Mouse (Mus musculus) brain, embryonic 14.5 days (tissue): ENCODE data around the gene Xrra1.

ENCODE experiments used
- CTCF ChIP-seq: fragments of 200-500 bp; IDR thresholded peaks from 2 replicates; pipeline ENCODE4 v1.5.1; 2012; ENCODE audit warnings: inconsistent platforms, mild to moderate bottlenecking, moderate library complexity, borderline replicate concordance; ENCODE audit not compliant: insufficient read depth, insufficient read length; ENCODE audit errors: extremely low read depth
- POLR2A ChIP-seq: fragments of 200-500 bp; IDR thresholded peaks from 2 replicates; pipeline ENCODE4 v1.6.1; 2012; ENCODE audit warnings: mild to moderate bottlenecking, inconsistent platforms, borderline replicate concordance; ENCODE audit not compliant: poor library complexity, insufficient read depth, insufficient read length, severe bottlenecking; ENCODE audit errors: extremely low read depth

DNA sequence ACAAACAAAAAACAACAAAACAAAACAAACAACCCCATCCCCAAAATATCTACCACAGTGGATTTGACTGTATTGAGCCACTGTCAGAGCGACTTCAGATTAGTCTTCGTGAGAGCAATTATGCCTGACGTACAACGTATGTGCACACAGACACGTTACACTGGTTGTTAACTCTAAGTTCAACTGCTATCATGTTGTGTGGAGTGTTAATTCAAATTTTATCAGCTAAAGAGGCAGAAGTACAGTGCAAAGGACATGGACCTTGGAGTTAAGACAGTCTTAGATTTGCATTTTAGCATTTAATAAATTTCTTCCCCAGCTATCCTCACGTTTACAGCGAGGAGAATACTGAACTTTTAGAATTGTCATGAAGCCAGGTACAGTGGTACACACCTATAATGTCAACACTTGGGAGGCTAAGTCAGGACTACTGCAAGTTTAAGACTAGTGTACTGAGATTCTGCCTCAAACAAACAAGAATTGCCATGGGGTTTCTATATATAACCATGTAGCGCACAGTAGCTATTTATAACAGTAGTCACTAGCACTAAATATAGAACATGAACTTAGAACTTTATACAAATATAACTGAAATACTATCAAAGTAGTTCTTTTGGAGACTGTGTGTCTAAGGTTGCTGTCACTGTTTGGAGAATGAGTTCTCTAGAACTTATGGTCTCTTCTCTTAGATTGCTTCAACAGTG lies 13.2 kb upstream of the Xrra1 start:
- no peak for TF ChIP-seq CTCF
- TF ChIP-seq POLR2A = no peak
